Mouse (Mus musculus) forebrain, embryonic 14.5 days (tissue): ENCODE results near the gene Gm6337. TPM values are rescaled to one million over a fixed set of nuclear protein-coding genes. Genes with fewer than 3 reads are reported as not detected.
A peak's percentile ranks its signal among the peaks of the same experiment; 100 is the strongest.
"Not testable (repeated sequence)": the region's sequence is repeated elsewhere in the genome, so short reads cannot be mapped to it uniquely, and the experiment has no call there.

Source experiments
- ATAC-seq: fragments of 200-750 bp; cut with Nextera tagmentation; 2 replicates; pipeline ENCODE4 v1.8.0; 2017; ENCODE audit warnings: mild to moderate bottlenecking, moderate library complexity
- DNase-seq: peaks from one replicate; pipeline ENCODE4 v3.0.0-alpha.2; 2015; ENCODE audit warnings: low spot score
- H3K27ac ChIP-seq: fragments of 300-500 bp; sonication (generic); 2 replicates; pipeline ENCODE4 v1.5.1; 2014; ENCODE audit warnings: low read depth, mild to moderate bottlenecking, control low read depth, low read length, moderate library complexity
- H3K27me3 ChIP-seq: fragments of 300-500 bp; sonication (generic); replicated peaks from 2 replicates; pipeline ENCODE4 v1.6.1; 2014; ENCODE audit warnings: low read length, control low read depth, mixed read lengths; ENCODE audit not compliant: control insufficient read depth, insufficient read depth
- H3K36me3 ChIP-seq: fragments of 300-500 bp; sonication (generic); 2 replicates; pipeline ENCODE4 v1.6.1; 2014; ENCODE audit warnings: low read length, control low read depth; ENCODE audit not compliant: control insufficient read depth, insufficient read depth
- H3K4me1 ChIP-seq: fragments of 300-500 bp; sonication (generic); 2 replicates; pipeline ENCODE4 v1.6.1; 2014; ENCODE audit warnings: antibody characterized with exemption, low read length, control low read depth; ENCODE audit not compliant: control insufficient read depth, insufficient read depth
- H3K4me2 ChIP-seq: fragments of 300-500 bp; sonication (generic); 2 replicates; pipeline ENCODE4 v1.6.1; 2014; ENCODE audit warnings: mild to moderate bottlenecking, control low read depth, low read length
- H3K4me3 ChIP-seq: fragments of 300-500 bp; sonication (generic); 2 replicates; pipeline ENCODE4 v1.5.1; 2014; ENCODE audit warnings: low read depth, low read length, control low read depth
- H3K9ac ChIP-seq: fragments of 300-500 bp; sonication (generic); 2 replicates; pipeline ENCODE4 v1.6.1; 2014; ENCODE audit warnings: mild to moderate bottlenecking, low read length, control low read depth, moderate library complexity
- H3K9me3 ChIP-seq: fragments of 300-500 bp; sonication (generic); replicated peaks from 2 replicates; pipeline ENCODE4 v1.6.1; 2016; ENCODE audit warnings: low read length, control low read depth, mixed read lengths; ENCODE audit not compliant: control insufficient read depth
- WGBS: fragments of 180-500 bp; shearing (Covaris S2); extraction: QIAGEN DNeasy Blood & Tissue Kit; methylation state at CpG from one replicate; pipeline ENCODE4 v1.1.7; 2014; 5-methylcytosine and 5-hydroxymethylcytosine counted together
- polyA plus RNA-seq: library from polyadenylated mRNA; unstranded; fragments of >200 nt; fragmentation: Nextera tagmentation; extraction: Ambion mirVana; gene quantifications from 2 replicates; pipeline ENCODE4 v1.2.1, GENCODE M21; 2014

Gene Gm6337
- polyA plus RNA-seq = not detected in 2 replicates

GRCm38 (mm10) chr14:6058167-6058566, at the start of gene Gm6337:
TSS of gene Gm6337 (minus strand) at chr14:6058267.
- not testable (repeated sequence) for H3K4me1 ChIP-seq, H3K4me3 ChIP-seq, H3K27ac ChIP-seq, ATAC-seq, H3K9ac ChIP-seq, H3K4me2 ChIP-seq, DNase-seq, H3K27me3 ChIP-seq, H3K36me3 ChIP-seq, H3K9me3 ChIP-seq
- 85% methylated on average over 3 of the region's 4 CpGs for WGBS

- DNase-seq = peak; percentile 17
- not testable (repeated sequence) for H3K27ac ChIP-seq, H3K4me1 ChIP-seq, H3K36me3 ChIP-seq, H3K9ac ChIP-seq, ATAC-seq, H3K27me3 ChIP-seq, H3K9me3 ChIP-seq
- 5% methylated on average over 8 of the region's 9 CpGs for WGBS
- Histone ChIP-seq H3K4me3 (peak overlapping the region; percentile 32; the same call in 1 of the 2 replicates), H3K4me2 (peak overlapping the region; percentile 43)
Observed at GRCm38 (mm10) chr14:6107500-6107899, 49.4 kb upstream of the Gm6337 start.

DNA sequence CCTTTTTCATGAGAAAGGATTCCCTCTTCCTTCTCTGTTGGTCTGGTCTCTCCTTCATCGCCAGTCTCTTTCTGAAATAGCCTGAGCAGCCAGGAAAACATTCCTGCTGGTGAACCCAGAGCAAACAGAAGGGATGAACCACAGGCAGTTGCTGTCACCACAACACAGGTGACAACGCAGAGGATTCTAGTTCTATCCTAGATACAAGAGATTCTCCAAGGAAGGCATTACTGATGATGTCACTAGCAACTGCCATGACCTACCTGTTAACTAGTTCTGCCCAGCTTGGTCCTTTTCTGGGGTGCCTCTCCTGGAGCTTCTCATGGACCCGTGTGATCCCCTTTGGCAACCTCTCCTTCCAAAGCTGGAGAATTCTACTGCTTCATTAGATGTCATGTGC, 35.8 kb upstream of the Gm6337 start, which contains the start of gene Gm8206:
TSS of gene Gm8206 (minus strand) at position 101 of the 400 bp plus-strand sequence.
- DNase-seq = not testable (repeated sequence)

More for the DNA sequence above, 35.8 kb upstream of the Gm6337 start, which contains the start of gene Gm8206:
- H3K27ac ChIP-seq, ATAC-seq, H3K9ac ChIP-seq, H3K36me3 ChIP-seq, H3K4me1 ChIP-seq, H3K4me3 ChIP-seq, H3K27me3 ChIP-seq, H3K4me2 ChIP-seq, H3K9me3 ChIP-seq: not testable (repeated sequence)
- 93% methylated on average over 2 of the region's 3 CpGs for WGBS

Other genes with a start within 250 kb of the Gm6337 start
- gene Gm3424, start 227.9 kb downstream of the Gm6337 start, polyA plus RNA-seq = not detected in 2 replicates
- 0.32 and 0.51 TPM in 2 replicates for gene Gm8237, start 177.9 kb downstream of the Gm6337 start, polyA plus RNA-seq
- gene Gm3248, start 96.5 kb downstream of the Gm6337 start, polyA plus RNA-seq = 1.0 and 1.5 TPM in 2 replicates
- gene Gm3453, start 79.1 kb downstream of the Gm6337 start, polyA plus RNA-seq = not detected in 2 replicates
- 2.7 and 4.0 TPM in 2 replicates for gene Gm8206, start 35.7 kb upstream of the Gm6337 start, polyA plus RNA-seq
- gene Gm3468, start 50.4 kb upstream of the Gm6337 start, polyA plus RNA-seq = 2.6 and 3.2 TPM in 2 replicates
- not detected in 2 replicates for gene Gm3476, start 67.5 kb upstream of the Gm6337 start, polyA plus RNA-seq
- not detected in 2 replicates for gene Gm21560, start 161.0 kb upstream of the Gm6337 start, polyA plus RNA-seq
- 4.6 and 6.8 TPM in 2 replicates for gene Gm3411, start 229.0 kb upstream of the Gm6337 start, polyA plus RNA-seq
- gene Gm21103, start 246.6 kb upstream of the Gm6337 start, polyA plus RNA-seq = not detected in 2 replicates